Mouse (Mus musculus): ENCODE results near the gene Sh3bgrl2.

Gene Sh3bgrl2

GRCm38 (mm10) chr9:83589680-83590467 lies 41.7 kb downstream of the Sh3bgrl2 start:
- no peak for DNase-seq (ENCODE audit: inconsistent ontology term)

- DNase-seq (ENCODE audit: inconsistent ontology term) = no peak
Measured at GRCm38 (mm10) chr9:83591848-83592456, 43.8 kb downstream of the Sh3bgrl2 start.

- DNase-seq (ENCODE audit: inconsistent ontology term) = no peak
Measured at GRCm38 (mm10) chr9:83593811-83594210, 45.7 kb downstream of the Sh3bgrl2 start.

- DNase-seq (ENCODE audit: inconsistent ontology term) = no peak
Measured at GRCm38 (mm10) chr9:83596132-83596531, 48.0 kb downstream of the Sh3bgrl2 start.

GRCm38 (mm10) chr9:83596646-83597481 lies 48.7 kb downstream of the Sh3bgrl2 start:
- peak; percentile 62 for DNase-seq (ENCODE audit: inconsistent ontology term)

GRCm38 (mm10) chr9:83598047-83598446 lies 49.9 kb downstream of the Sh3bgrl2 start:
- DNase-seq (ENCODE audit: inconsistent ontology term) = no peak

- no peak for DNase-seq (ENCODE audit: inconsistent ontology term)
Measured at GRCm38 (mm10) chr9:83599505-83599904, 51.4 kb downstream of the Sh3bgrl2 start.

GRCm38 (mm10) chr9:83600286-83601048 lies 52.3 kb downstream of the Sh3bgrl2 start:
- peak; percentile 76 for DNase-seq (ENCODE audit: inconsistent ontology term)

GRCm38 (mm10) chr9:83602176-83602770 lies 54.1 kb downstream of the Sh3bgrl2 start:
- DNase-seq (ENCODE audit: inconsistent ontology term) = peak; percentile 92

- DNase-seq (ENCODE audit: inconsistent ontology term) = no peak
Measured at GRCm38 (mm10) chr9:83603159-83603558, 55.0 kb downstream of the Sh3bgrl2 start.

GRCm38 (mm10) chr9:83605886-83606640 lies 57.9 kb downstream of the Sh3bgrl2 start:
- no peak for DNase-seq (ENCODE audit: inconsistent ontology term)

- no peak for DNase-seq (ENCODE audit: inconsistent ontology term)
Measured at GRCm38 (mm10) chr9:83608135-83608534, 60.0 kb downstream of the Sh3bgrl2 start.

- DNase-seq (ENCODE audit: inconsistent ontology term) = peak; percentile 81
Measured at GRCm38 (mm10) chr9:83609422-83610297, 61.5 kb downstream of the Sh3bgrl2 start.

- DNase-seq (ENCODE audit: inconsistent ontology term) = no peak
Measured at GRCm38 (mm10) chr9:83615912-83616585, 67.9 kb downstream of the Sh3bgrl2 start.

- no peak for DNase-seq (ENCODE audit: inconsistent ontology term)
Measured at GRCm38 (mm10) chr9:83616586-83617081, 68.5 kb downstream of the Sh3bgrl2 start.

- DNase-seq (ENCODE audit: inconsistent ontology term) = no peak
Measured at GRCm38 (mm10) chr9:83623455-83623854, 75.3 kb downstream of the Sh3bgrl2 start.

GRCm38 (mm10) chr9:83624193-83624592 lies 76.1 kb downstream of the Sh3bgrl2 start:
- no peak for DNase-seq (ENCODE audit: inconsistent ontology term)

GRCm38 (mm10) chr9:83625085-83625484 lies 77.0 kb downstream of the Sh3bgrl2 start:
- DNase-seq (ENCODE audit: inconsistent ontology term) = no peak
